Mouse (Mus musculus) right cerebral cortex, postnatal 36 days (tissue): ENCODE data around the gene Tex19.1.

ENCODE experiments used
- DNase-seq, 2 experiments: peaks; one replicate each; pipeline ENCODE4 v3.0.0; 2022; ENCODE audit warnings: low spot score in 2 of 2, mixed read lengths in 1 of 2

Gene Tex19.1

DNA sequence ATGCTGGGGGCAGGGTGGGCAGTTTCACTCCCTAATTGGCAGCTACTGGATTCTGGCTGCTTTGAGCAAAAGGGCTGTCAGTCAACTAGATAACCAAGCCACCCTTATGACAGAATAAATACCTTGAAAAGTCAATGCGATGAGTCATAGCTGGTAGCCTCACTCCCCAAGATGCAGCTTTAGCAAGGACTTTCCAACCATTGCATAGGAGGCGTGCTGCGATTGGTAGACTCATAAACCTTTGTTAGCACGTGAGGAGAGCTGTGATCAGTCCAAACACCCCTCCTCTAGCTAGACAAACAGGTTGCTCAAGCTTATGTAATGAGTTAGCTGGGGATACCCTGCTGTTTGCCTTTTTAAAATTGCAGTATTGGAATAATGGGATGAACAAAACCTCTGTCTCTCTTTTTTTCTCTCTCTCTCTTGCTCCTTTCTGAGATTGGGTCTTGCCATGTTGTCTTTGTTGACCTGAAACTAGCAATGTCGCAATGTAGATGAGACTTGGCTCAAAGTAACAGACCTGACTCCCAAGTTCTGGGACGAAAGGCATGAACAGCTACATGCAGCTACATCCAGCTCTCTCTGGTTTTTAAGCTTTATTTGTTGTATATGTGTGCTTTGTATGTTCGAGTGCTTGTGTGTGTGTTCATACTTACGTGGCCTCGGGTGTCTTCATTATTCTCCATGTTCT, 2.5 kb upstream of the Tex19.1 start:
- no peak for DNase-seq

DNA sequence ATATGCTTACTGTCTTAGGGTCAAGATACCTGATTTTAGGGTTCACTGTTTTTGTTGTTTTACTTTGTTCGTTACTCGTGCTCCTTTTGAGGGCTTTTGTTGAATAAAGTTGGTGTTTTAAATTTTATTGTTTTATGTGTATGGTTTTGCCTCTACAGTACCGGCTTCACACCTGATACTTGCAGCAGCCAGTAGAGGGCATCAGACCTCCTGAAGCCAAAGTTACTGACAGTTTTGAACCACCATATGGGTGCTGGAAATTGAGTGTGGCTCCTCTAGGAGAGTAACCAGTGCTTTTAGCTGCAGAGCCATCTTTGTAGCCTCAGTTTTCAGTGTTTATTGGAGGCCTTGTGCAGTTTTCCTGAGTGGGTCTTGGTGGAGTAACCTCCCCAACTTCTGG, 2.2 kb downstream of the Tex19.1 start:
- DNase-seq: no peak

DNA sequence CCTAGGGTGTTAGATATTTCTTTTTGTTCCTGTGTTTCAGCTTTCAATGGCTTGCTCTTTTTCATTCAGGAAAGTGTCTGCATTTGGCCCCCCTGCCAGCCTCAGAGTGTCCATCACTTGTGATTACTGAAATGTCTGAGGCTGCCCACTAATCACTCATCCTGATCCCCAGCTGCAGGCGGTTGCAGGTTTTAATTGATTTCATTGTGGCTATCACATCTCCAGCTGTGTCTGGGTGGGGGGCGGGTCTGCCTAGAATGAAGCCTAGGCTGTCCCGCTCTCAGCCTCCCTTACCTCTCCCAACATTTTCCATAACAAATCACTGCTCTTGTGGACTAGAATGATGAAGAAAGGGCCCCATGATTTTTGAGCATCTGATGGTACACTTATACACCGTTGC, 8.3 kb downstream of the Tex19.1 start:
- DNase-seq: no peak

DNA sequence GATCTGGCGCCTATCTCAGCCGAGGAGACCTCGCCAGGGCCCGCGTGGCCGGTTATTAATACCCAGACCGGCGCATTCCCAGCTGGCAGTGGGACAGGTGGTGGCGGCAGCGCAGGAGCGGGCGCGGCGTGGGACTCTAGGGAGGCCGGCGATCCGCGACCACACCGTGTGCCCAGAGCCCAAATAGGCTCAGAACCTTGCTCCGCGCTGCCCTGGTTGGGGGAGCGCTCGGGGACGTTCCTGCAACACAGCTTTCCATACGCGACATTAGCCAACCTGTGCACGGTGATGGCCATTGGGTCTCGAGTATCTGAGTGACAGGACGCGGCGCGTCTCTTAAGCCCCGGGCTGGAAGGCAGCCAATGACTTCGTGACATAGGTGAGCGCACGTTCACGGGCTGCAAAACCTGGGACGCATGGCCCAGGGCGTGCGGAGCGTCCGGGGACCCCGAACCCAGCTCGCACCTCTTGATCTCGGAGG, 10.5 kb downstream of the Tex19.1 start:
- no peak for DNase-seq

DNA sequence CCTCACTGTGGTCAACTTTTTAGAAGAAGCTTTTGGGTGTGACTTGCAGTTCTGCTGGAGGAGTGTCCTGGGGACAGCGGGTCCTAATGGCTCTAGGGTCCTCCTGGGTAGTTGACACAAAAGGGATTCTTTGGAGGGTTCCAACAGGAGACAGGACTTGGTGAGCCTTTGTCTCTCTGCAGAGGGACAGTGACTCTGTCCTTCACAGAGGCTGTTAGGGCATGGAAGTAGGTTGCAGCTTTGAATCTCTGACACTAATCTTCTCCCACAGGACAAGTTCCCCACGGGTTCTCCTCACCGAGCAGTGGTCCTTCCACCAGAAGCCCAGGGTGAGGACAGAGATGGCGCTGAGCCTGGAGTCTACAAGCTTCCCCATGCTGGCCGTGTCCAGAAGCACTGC, 14.0 kb downstream of the Tex19.1 start, which contains the start of gene Uts2r:
Uts2r (plus strand) TSS at position 301 of the 400 bp plus-strand sequence.
- DNase-seq: no peak

DNA sequence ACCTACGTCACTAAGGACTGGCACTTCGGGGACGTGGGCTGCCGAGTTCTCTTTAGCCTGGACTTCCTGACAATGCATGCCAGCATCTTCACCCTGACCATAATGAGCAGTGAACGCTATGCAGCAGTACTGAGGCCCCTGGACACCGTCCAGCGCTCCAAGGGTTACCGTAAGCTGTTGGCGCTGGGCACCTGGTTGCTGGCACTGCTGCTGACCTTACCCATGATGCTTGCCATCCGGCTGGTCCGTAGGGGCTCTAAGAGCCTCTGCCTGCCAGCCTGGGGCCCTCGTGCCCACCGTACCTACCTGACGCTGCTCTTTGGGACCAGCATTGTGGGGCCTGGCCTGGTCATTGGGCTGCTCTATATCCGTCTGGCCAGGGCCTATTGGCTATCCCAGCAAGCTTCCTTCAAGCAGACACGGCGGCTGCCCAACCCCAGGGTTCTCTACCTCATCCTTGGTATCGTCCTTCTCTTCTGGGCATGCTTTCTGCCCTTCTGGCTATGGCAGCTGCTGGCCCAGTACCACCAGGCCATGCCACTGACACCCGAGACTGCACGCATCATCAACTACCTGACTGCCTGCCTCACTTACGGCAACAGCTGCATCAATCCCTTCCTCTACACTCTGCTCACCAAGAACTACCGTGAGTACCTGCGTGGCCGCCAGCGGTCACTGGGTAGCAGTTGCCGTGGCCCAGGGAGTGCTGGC, 14.8 kb downstream of the Tex19.1 start:
- no peak for DNase-seq

DNA sequence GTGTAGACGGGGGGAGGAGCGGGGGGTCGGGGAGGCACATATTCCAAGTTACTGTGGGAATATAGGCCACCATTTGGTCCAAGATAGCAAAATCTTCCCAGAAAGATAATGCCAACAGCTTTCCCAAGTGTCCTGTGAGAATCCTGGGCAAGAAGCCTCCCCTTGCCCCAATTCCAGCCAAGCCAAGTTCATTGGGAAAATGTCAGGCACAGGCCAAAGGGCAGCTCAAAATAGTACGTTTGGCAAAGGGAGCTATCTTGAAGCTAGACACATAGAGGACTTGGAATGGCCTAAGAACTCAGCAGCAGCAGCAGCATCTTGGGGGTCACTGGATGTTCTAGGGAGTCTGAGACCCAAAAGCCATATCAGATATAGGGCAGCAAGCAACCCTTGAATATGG, 17.8 kb downstream of the Tex19.1 start:
- no peak for DNase-seq

- no peak for DNase-seq
Observed at GRCm38 (mm10) chr11:121173203-121173602, 27.3 kb downstream of the Tex19.1 start.

DNA sequence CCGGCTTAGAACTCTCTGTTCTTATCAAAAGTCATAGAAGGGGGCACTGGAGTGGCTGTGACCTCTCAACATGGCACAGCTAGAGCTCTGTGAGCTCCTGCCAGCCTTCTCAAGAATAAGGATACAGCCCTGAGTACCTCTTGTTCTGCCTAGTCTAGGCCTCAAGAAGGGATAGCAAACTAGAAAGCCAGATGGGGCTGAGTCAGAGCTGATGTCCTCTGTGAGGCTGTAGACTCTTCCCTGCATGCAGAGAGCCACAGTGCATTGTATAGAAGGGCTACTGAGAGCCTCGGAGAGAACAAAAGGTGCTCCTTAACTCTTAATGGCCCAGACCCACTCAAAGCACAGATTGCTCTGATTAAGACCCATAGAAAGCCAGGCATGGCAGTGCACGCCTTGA, 28.3 kb downstream of the Tex19.1 start:
- no peak for DNase-seq

DNA sequence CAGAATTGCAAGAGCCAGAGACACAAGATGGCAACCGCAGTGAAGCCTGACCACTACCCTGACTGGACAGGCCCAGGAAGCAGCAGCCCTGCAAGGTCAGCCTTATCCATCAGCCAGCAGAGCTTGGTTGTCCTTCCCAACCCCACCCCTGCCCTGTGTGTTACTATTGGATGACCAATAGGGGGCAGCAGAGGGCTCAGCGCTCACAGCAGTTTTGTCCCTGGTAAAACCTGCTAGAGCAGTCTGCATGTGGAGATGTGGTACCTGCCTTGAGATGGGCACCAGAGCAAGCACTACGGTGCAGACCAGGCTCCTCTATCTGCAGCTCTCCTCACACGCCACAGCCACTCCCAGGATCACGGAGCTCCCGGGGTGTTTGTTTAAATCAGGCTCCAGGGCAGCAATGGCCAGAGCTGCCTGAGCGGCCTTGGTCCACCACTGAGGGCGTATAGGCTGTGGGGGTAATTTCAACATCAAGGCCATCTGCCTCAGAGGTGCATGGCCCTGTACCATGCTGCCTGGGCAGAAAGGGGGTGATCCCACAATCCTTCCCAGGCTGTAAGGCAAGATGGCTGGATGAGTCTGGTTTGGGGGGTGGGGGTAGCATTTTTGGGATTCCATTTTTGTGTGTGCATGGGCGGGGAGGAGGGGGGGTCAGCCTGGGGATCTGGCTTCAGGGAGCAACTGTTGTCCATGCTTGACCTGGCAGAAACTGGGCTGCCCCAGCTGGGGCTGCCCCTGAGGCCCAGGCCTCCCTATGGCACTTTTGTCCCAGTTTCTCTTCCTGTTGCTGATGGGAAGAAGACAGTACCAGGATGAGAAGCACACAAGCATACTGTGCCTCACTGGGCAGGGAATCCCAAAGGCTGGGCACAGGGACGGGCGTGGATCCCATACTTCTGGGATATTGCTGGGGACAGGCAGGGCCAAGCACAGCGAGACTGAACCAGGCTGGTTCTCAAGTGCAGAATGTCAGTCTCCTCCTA, 30.6 kb downstream of the Tex19.1 start:
- DNase-seq: no peak

DNA sequence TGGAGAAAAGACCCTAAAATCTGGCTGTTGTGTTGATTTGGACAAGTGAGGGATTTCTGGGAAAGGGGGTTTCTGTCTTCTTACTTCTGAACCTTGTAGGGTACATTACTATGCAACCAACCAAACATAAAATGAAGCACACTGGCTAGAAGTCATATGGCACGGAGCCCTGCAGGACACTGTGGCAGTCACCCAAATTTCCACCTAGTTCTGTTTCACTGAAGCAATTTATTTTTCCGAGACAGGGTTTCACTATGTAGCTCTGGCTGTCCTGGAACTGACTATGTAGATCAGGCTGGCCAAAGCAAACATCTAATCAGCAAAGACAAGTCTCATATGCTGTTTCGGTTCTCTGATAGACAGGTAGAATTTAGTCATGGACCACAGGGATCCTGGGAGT, 43.7 kb downstream of the Tex19.1 start:
- DNase-seq: no peak

DNA sequence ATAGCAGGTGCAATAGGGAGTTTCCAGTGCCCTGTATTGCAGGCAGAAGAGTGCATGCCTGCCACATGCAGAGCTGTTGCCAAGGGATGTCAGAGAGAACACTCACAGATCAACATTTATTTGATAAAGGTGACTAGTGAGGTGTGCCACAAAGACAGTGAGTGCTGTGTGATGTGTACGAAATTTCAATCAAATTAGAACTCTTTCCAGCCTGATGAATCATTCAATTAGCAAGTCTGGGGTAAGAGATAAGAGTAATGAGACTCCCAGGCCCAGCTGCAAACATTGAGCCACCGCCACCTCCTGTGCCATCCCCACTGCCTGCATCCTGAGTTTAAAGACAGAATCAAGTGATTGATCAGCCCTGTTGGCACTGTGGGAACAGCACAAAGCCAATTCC, 46.8 kb downstream of the Tex19.1 start:
- DNase-seq: no peak

DNA sequence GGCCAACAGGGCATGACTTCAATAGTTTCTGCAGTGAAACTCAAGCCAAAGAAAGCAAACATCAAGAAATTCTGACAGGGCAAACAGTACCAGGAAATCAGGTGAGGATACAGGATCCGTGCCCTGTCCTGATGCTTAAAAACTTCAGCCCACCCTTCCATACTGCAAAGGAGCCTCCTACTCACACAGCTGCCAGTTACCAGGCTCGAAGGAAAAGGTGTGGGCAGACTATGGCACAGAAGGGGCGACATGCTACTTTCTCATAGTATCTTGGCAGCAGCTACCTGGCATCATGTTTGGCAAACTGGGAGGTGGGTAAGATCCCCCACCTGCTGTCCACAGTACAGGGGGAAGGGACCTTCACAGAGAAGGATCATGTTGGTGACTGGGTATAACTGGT, 47.5 kb downstream of the Tex19.1 start:
- DNase-seq: no peak
